Mouse (Mus musculus): ENCODE measurements at regions not wholly inside any gene's neighbourhood (a gene's known extent, or its start where the extent isn't known, plus 50 kb on each side); places are given as distances from the start of the nearest gene placed in this dataset.

DNA sequence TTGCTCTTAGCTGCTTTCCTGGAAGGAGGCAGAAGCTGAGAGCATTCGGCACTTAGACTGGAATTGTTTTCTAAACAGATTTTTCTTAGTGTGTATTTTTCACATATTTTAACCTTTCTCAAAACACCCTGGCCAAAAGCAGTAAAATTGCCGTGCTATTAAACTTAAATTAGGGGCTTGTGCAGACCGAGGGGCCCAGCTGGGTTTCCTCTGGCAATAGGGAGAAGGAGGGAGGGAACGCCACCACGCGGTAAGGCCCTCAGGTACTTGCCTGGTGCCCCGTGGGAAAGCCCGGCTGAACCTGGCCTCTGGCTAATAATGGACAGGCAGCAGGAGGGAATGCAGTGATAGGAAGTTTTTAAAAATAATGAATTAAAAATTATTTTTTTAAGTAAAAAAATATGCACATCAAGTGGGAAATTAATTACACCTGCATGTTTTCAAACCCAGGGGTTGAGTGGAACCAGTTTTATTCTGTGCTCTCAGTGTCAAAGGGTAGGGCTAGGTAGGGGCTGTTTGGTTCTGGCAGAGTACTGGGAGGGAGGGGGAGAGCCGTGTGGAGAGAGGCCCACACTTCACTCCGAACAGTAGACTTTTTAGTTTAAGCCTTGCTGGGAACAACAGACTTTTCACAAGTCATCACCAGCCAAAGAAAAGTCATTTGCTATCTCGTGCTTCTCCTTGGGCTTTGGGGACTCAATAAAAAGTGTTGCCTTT lies 543.8 kb downstream of the Ccdc171 start:
- no peak overlapping the region for H3K9ac ChIP-seq (ENCODE audit: low read depth, low read length)
- WGBS = 48% methylated on average over 11 of the region's 11 CpGs
- H3K4me3 ChIP-seq (ENCODE audit: low read depth, low read length) = no peak overlapping the region
- no peaks in the 10 kb centered on the region for H3K27me3 ChIP-seq (ENCODE audit: control insufficient read depth, insufficient read depth, low read length)
- DNase-seq (ENCODE audit: low spot score) (no peak), ATAC-seq (ENCODE audit: low FRiP score) (no peak)
- no peaks in the 10 kb centered on the region for H3K36me3 ChIP-seq (ENCODE audit: control insufficient read depth, insufficient read depth, low read length)
- no peaks in the 10 kb centered on the region for H3K9me3 ChIP-seq (ENCODE audit: control insufficient read depth, low read length)
- H3K27ac ChIP-seq (ENCODE audit: low read depth, low read length) = no peak overlapping the region
- no peak overlapping the region for H3K4me2 ChIP-seq (replicated peaks; ENCODE audit: low read depth, low read length)
- H3K4me1 ChIP-seq (replicated peaks; ENCODE audit: control insufficient read depth, insufficient read depth, low read length) = no peaks in the 10 kb centered on the region

DNA sequence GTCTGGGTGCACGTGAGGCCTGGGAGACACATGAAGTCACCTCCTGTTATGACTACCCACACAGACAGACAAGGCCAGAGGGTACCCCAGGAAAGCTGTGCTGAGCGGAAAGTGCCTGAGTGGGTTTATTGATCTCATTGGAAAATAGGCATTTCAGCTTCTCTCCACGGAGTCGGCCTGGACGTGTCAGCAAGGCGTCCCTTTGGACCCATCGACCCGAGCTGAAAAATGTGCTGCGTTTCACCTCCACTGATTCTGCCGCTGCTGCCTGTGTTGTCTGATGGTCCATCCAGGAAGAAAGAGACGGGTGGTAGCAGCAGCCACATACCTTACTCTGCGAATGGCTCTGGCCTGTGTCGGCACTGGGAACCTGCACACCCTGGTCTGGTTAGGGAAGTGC lies 544.3 kb downstream of the Ccdc171 start:
- H3K27ac ChIP-seq (ENCODE audit: low read depth, low read length) = 0 out of 2 replicates have a peak overlapping the region, but pooled peaks have one; percentile 13
- 75% methylated on average over 13 of the region's 13 CpGs for WGBS
- H3K36me3 ChIP-seq (ENCODE audit: control insufficient read depth, insufficient read depth, low read length) = no peaks in the 10 kb centered on the region
- no peaks in the 10 kb centered on the region for H3K4me1 ChIP-seq (replicated peaks; ENCODE audit: control insufficient read depth, insufficient read depth, low read length)
- no peaks in the 10 kb centered on the region for H3K9me3 ChIP-seq (ENCODE audit: control insufficient read depth, low read length)
- no peak overlapping the region for H3K9ac ChIP-seq (ENCODE audit: low read depth, low read length)
- no peak overlapping the region for H3K4me3 ChIP-seq (ENCODE audit: low read depth, low read length)
- no peak overlapping the region for H3K4me2 ChIP-seq (replicated peaks; ENCODE audit: low read depth, low read length)
- no peak for ATAC-seq (ENCODE audit: low FRiP score)
- no peaks in the 10 kb centered on the region for H3K27me3 ChIP-seq (ENCODE audit: control insufficient read depth, insufficient read depth, low read length)
- DNase-seq (ENCODE audit: low spot score) = no peak

DNA sequence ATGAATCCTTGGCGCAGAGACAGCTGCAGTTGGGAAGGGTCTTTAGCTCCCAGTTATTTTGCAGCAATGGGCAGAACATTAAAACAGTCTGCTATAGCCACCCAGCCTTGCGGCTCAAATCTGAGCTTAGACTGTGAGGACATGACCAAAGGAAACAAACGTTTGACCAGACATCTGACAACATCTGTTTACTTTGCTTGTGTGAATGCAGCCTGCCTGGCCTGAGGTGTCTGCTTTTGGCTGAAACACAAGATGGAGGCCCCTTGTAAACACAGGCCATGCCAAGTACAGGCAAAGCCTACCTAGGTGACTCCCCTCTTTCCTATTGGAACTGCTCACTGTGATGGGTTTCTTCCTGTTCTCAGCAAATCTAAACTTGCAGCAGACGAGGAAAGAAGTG lies 544.7 kb downstream of the Ccdc171 start:
- ATAC-seq (ENCODE audit: low FRiP score) (no peak), DNase-seq (ENCODE audit: low spot score) (no peak)
- WGBS = 69% methylated on average over 4 of the region's 4 CpGs
- Histone ChIP-seq H3K27me3 (ENCODE audit: control insufficient read depth, insufficient read depth, low read length) (no peaks in the 10 kb centered on the region), H3K9ac (ENCODE audit: low read depth, low read length) (no peak overlapping the region), H3K27ac (ENCODE audit: low read depth, low read length) (0 out of 2 replicates have a peak overlapping the region, but pooled peaks have one; percentile 13), H3K36me3 (ENCODE audit: control insufficient read depth, insufficient read depth, low read length) (no peaks in the 10 kb centered on the region), H3K4me3 (ENCODE audit: low read depth, low read length) (no peak overlapping the region), H3K4me2 (replicated peaks; ENCODE audit: low read depth, low read length) (no peak overlapping the region), H3K9me3 (ENCODE audit: control insufficient read depth, low read length) (no peaks in the 10 kb centered on the region), H3K4me1 (replicated peaks; ENCODE audit: control insufficient read depth, insufficient read depth, low read length) (no peaks in the 10 kb centered on the region)

DNA sequence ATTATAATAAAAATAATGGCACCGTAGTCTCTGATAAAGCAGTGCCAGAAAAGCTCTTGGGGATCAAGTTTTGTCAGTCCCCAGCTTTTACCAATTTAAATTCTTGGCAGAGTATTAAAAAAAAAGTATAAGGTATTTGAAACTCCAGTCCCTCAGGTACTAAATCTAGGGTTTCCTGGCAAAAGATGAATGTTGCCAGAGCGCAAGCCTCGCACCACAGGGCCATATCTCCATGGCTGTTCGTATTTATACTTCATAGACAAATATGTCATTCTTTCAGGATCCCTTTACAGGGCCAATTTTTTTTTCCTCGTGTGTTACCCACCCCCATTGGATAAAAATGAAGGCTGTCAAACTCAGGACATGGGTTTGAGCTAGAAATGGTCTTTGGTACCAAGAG lies 546.8 kb downstream of the Ccdc171 start:
- Histone ChIP-seq H3K4me3 (ENCODE audit: low read depth, low read length) (no peak overlapping the region), H3K27me3 (ENCODE audit: control insufficient read depth, insufficient read depth, low read length) (no peaks in the 10 kb centered on the region), H3K27ac (ENCODE audit: low read depth, low read length) (no peak overlapping the region), H3K36me3 (ENCODE audit: control insufficient read depth, insufficient read depth, low read length) (no peaks in the 10 kb centered on the region), H3K4me2 (replicated peaks; ENCODE audit: low read depth, low read length) (no peak overlapping the region), H3K9me3 (ENCODE audit: control insufficient read depth, low read length) (no peaks in the 10 kb centered on the region), H3K4me1 (replicated peaks; ENCODE audit: control insufficient read depth, insufficient read depth, low read length) (no peaks in the 10 kb centered on the region), H3K9ac (ENCODE audit: low read depth, low read length) (no peak overlapping the region)
- WGBS = 83% methylated on average over 5 of the region's 5 CpGs
- no peak for ATAC-seq (ENCODE audit: low FRiP score)
- no peak for DNase-seq (ENCODE audit: low spot score)

DNA sequence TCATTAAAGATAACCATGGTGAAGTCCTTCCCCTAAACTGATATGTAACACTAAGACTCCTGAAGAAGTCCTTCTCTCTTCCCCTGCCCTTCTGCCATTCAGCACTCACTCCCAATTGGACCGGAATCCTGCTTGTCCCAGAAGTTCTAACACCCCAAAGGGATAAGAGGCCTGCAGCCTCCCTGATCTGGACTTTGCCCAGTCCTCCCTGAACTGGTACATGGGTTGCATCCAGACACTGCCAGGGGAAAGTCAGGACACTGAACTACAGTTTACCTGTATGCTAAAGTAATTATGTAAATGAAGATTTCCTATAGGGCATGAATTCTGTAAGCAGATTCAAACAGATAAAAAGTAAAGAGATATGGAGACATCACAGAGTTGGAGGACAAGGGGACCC lies 551.2 kb downstream of the Ccdc171 start:
- Histone ChIP-seq H3K36me3 (ENCODE audit: control insufficient read depth, insufficient read depth, low read length) (no peaks in the 10 kb centered on the region), H3K9me3 (ENCODE audit: control insufficient read depth, low read length) (no peaks in the 10 kb centered on the region), H3K4me2 (replicated peaks; ENCODE audit: low read depth, low read length) (no peak overlapping the region), H3K27me3 (ENCODE audit: control insufficient read depth, insufficient read depth, low read length) (no peaks in the 10 kb centered on the region), H3K9ac (ENCODE audit: low read depth, low read length) (no peak overlapping the region), H3K4me1 (replicated peaks; ENCODE audit: control insufficient read depth, insufficient read depth, low read length) (no peaks in the 10 kb centered on the region), H3K27ac (ENCODE audit: low read depth, low read length) (no peak overlapping the region), H3K4me3 (ENCODE audit: low read depth, low read length) (no peak overlapping the region)
- 91% methylated on average over 1 of the region's 1 CpGs for WGBS
- DNase-seq (ENCODE audit: low spot score) (no peak), ATAC-seq (ENCODE audit: low FRiP score) (no peak)

DNA sequence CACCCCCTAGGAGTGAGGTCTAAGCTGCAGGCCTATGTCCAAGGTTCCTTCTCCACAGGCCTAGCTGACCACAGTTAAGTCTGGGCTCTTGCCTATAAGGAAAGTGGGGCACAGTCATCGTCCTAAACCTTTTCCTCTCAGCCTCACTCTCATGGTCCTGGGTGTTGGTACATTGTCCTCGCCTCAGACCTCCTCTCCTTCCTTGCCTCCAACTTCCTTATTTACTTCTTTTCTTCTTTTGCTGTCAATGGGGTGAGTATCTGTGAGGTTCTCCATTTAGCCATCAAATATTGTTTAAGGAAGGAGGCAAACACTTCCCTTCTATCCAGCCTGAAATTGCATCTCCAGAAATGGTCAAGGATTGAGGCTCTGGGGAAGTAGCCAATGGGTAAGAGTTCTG lies 554.2 kb downstream of the Ccdc171 start:
- Histone ChIP-seq H3K27ac (ENCODE audit: low read depth, low read length) (no peak overlapping the region), H3K9me3 (ENCODE audit: control insufficient read depth, low read length) (no peaks in the 10 kb centered on the region), H3K4me3 (ENCODE audit: low read depth, low read length) (no peak overlapping the region), H3K9ac (ENCODE audit: low read depth, low read length) (no peak overlapping the region), H3K4me1 (replicated peaks; ENCODE audit: control insufficient read depth, insufficient read depth, low read length) (no peaks in the 10 kb centered on the region), H3K4me2 (replicated peaks; ENCODE audit: low read depth, low read length) (no peak overlapping the region), H3K36me3 (ENCODE audit: control insufficient read depth, insufficient read depth, low read length) (no peaks in the 10 kb centered on the region), H3K27me3 (ENCODE audit: control insufficient read depth, insufficient read depth, low read length) (no peaks in the 10 kb centered on the region)
- WGBS = 84% methylated on average over 2 of the region's 2 CpGs
- DNase-seq (ENCODE audit: low spot score) (no peak), ATAC-seq (ENCODE audit: low FRiP score) (no peak)

DNA sequence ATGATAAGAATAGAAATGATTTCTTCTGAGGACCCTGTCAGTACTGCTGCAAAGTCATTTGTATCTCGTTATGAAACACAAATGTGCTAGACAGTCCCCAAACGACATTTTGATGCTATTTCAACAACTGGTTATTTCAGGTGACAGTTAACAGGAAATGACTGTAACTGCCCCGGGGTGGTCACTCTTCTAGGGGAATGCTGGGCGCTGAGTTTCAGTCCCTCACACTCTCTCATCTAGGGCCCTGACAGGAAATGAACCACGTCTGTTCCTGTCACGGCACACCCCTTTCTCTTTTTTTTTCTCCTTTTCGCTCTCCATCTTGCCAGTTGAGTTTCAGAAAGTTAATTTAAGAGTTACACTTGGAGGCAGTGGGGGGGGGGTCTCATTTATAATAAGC lies 556.2 kb downstream of the Ccdc171 start:
- DNase-seq (ENCODE audit: low spot score) (no peak), ATAC-seq (ENCODE audit: low FRiP score) (no peak)
- Histone ChIP-seq H3K27me3 (ENCODE audit: control insufficient read depth, insufficient read depth, low read length) (no peaks in the 10 kb centered on the region), H3K27ac (ENCODE audit: low read depth, low read length) (no peak overlapping the region), H3K9me3 (ENCODE audit: control insufficient read depth, low read length) (no peaks in the 10 kb centered on the region), H3K4me2 (replicated peaks; ENCODE audit: low read depth, low read length) (no peak overlapping the region), H3K4me3 (ENCODE audit: low read depth, low read length) (no peak overlapping the region), H3K36me3 (ENCODE audit: control insufficient read depth, insufficient read depth, low read length) (no peaks in the 10 kb centered on the region), H3K9ac (ENCODE audit: low read depth, low read length) (no peak overlapping the region), H3K4me1 (replicated peaks; ENCODE audit: control insufficient read depth, insufficient read depth, low read length) (no peaks in the 10 kb centered on the region)
- 66% methylated on average over 7 of the region's 7 CpGs for WGBS

DNA sequence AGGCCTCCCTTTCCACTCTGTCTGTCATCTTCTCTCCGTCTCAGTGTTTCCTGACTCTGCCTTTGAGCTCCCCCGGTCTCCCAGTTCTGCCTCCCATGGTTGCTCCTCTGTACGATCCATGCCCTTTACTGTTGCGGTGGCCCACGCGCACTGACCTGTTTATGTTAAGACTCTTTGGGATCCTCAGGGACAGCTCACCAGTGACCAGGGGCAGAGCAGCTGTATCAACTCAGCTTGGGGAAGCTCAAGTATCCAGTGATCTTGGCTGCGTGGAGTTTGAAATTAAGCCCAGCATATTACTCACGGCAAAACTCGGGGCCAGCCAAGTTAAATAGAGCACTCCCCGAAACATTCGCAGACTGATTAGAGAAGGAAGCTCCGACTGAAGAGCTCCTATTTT lies 562.8 kb downstream of the Ccdc171 start:
- Histone ChIP-seq H3K9me3 (ENCODE audit: control insufficient read depth, low read length) (no peaks in the 10 kb centered on the region), H3K4me2 (replicated peaks; ENCODE audit: low read depth, low read length) (no peak overlapping the region), H3K36me3 (ENCODE audit: control insufficient read depth, insufficient read depth, low read length) (no peaks in the 10 kb centered on the region), H3K27me3 (ENCODE audit: control insufficient read depth, insufficient read depth, low read length) (no peaks in the 10 kb centered on the region), H3K4me3 (ENCODE audit: low read depth, low read length) (no peak overlapping the region), H3K27ac (ENCODE audit: low read depth, low read length) (no peak overlapping the region), H3K9ac (ENCODE audit: low read depth, low read length) (no peak overlapping the region), H3K4me1 (replicated peaks; ENCODE audit: control insufficient read depth, insufficient read depth, low read length) (no peaks in the 10 kb centered on the region)
- WGBS = 73% methylated on average over 12 of the region's 12 CpGs
- no peak for ATAC-seq (ENCODE audit: low FRiP score)
- no peak for DNase-seq (ENCODE audit: low spot score)

DNA sequence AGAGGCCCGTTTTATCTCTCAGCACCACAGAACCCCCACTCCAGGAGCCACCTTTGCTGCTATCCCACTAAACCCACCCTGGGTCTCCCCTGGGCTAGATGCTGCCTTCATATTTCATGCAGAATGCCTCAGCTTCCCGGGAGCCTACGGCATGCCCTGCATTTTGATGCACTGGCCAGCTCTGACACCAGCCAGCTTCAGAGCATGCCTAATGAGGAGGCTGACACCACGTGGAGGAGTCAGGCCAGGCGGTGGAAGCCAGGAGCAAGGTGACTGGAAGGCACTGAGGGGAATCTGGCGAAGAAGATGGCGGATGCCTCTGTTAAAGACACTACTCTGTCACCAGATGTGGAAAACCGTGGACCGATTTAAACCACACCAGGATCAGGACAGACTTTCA lies 567.2 kb downstream of the Ccdc171 start:
- Histone ChIP-seq H3K36me3 (ENCODE audit: control insufficient read depth, insufficient read depth, low read length) (no peaks in the 10 kb centered on the region), H3K27me3 (ENCODE audit: control insufficient read depth, insufficient read depth, low read length) (no peaks in the 10 kb centered on the region), H3K9me3 (ENCODE audit: control insufficient read depth, low read length) (no peaks in the 10 kb centered on the region), H3K4me3 (ENCODE audit: low read depth, low read length) (no peak overlapping the region), H3K4me2 (replicated peaks; ENCODE audit: low read depth, low read length) (no peak overlapping the region), H3K4me1 (replicated peaks; ENCODE audit: control insufficient read depth, insufficient read depth, low read length) (no peaks in the 10 kb centered on the region), H3K9ac (ENCODE audit: low read depth, low read length) (no peak overlapping the region), H3K27ac (ENCODE audit: low read depth, low read length) (no peak overlapping the region)
- DNase-seq (ENCODE audit: low spot score) (no peak), ATAC-seq (ENCODE audit: low FRiP score) (peak; percentile 45; the same call in 1 of the 2 replicates)
- 63% methylated on average over 9 of the region's 9 CpGs for WGBS

All from hindbrain, embryonic 11.5 days (tissue).